Mouse (Mus musculus) left cerebral cortex, postnatal 25 days (tissue): ENCODE measurements around the gene Shisa6. TPM values are rescaled to one million over a fixed set of nuclear protein-coding genes. Genes with fewer than 3 reads are reported as not detected.

ENCODE experiments used
- DNase-seq, 2 experiments: peaks; one replicate each; pipeline ENCODE4 v3.0.0; 2022; ENCODE audit warnings: low spot score in 2 of 2, mixed read lengths in 1 of 2
- intact Hi-C: fragments of 180-260 bp; cut with DNase I; formaldehyde crosslinking; loops from one replicate; pipeline ENCODE4 v1.15.1; 2025
- total RNA-seq, 2 experiments: library from RNA; stranded (reverse); gene quantifications; 2 replicates each; pipeline ENCODE4 v1.2.3; 2021

Shisa6 gene
- 10 to 100 TPM; 17.5 to 20.1 TPM for total RNA-seq

GRCm38 (mm10) chr11:66525371-66526045 is at the start of gene Shisa6:
TSS of gene Shisa6 (minus strand) at chr11:66525964.
- no peak for DNase-seq
- intact Hi-C loops = loop anchor here (2.0 to 10.0 kb wide), 6 partner anchors 87 to 621 kb away; partner anchors contain the start of gene Dnah9

GRCm38 (mm10) chr11:66573888-66574287 is 48.1 kb upstream of the Shisa6 start:
- no peak for DNase-seq
- intact Hi-C loops = no loop called here

- intact Hi-C loops = no loop called here
- no peak for DNase-seq
Measured at GRCm38 (mm10) chr11:66569045-66569444, 43.3 kb upstream of the Shisa6 start.

GRCm38 (mm10) chr11:66568386-66568791 is 42.6 kb upstream of the Shisa6 start:
- intact Hi-C loops = no loop called here
- no peak for DNase-seq

GRCm38 (mm10) chr11:66567382-66567781 is 41.6 kb upstream of the Shisa6 start:
- intact Hi-C loops = no loop called here
- DNase-seq = no peak

- no peak for DNase-seq
- intact Hi-C loops = no loop called here
Measured at GRCm38 (mm10) chr11:66562274-66562673, 36.5 kb upstream of the Shisa6 start.

GRCm38 (mm10) chr11:66537820-66538219 is 12.1 kb upstream of the Shisa6 start:
- DNase-seq = no peak
- intact Hi-C loops = no loop called here

GRCm38 (mm10) chr11:66535866-66536265 is 10.1 kb upstream of the Shisa6 start:
- intact Hi-C loops = no loop called here
- DNase-seq = no peak

DNA sequence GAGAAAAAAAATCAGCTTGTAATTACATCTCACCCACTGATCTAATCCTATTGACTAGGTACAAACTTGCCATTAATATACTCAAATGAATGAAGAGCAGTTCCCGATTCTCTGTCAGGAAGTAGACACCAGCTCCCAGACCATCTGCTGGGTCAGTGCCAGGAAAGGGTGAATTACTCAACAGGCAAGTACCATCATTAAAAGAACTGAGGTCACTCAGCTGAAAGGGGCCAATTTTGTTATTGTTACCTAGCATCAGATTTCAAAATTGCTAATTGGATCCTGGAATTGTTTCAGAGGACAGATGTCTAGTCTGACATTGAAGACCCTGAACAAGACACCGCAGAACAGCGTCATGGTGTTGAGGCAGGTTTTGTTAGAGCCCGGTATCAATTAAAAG is 9.4 kb upstream of the Shisa6 start:
- intact Hi-C loops = no loop called here
- DNase-seq = no peak

- intact Hi-C loops = no loop called here
- no peak for DNase-seq
Measured at GRCm38 (mm10) chr11:66534291-66534690, 8.5 kb upstream of the Shisa6 start.

GRCm38 (mm10) chr11:66528146-66528545 is 2.4 kb upstream of the Shisa6 start:
- DNase-seq = no peak
- intact Hi-C loops = loop anchor here (5.0 to 10.0 kb wide), 5 partner anchors 84 to 623 kb away; partner anchors contain the start of gene Dnah9

DNA sequence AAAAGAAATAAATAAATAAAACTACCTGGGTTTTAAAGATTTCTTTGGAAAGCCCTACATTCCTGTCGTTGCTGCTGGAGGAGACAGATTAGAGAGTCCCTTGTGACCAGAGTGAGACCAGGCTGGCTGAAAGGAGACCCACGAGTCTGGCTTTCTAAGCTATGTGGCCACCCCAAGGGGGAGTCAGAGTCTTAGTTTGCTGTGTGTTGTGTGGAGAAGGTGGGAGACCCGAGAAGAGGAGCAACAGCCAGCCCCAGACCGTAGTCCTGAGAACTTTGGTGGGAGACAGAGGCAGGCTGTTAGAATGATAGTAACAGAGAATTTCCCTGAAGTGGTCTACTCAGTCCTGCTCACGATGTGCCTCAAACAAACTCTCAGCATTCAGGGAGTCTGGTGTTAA is 1.6 kb upstream of the Shisa6 start:
- no peak for DNase-seq
- intact Hi-C loops = loop anchor here (2.0 to 10.0 kb wide), 6 partner anchors 85 to 623 kb away; partner anchors contain the start of gene Dnah9

DNA sequence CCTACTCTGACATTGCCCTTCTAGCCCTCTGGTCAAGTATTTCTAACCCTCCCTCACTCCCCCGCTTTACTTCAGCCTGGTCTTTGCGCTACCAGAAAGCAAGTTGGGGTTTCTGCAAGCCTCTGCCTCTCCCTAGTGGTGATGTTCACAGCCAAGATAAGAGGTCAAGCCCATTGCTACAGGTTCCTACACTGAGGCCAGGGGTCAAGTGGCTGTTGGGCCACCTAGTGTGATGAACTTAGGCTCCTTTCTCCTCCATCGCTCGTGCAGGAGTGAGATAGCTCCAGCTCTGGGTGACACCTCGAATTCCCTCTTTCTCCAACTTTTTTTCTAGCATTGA is 1.2 kb upstream of the Shisa6 start:
- no peak for DNase-seq
- intact Hi-C loops = loop anchor here (2.0 to 10.0 kb wide), 6 partner anchors 85 to 622 kb away; partner anchors contain the start of gene Dnah9

- intact Hi-C loops = loop anchor here (2.0 to 10.0 kb wide), 6 partner anchors 86 to 622 kb away; partner anchors contain the start of gene Dnah9
- peak; percentile 47 to 51 for DNase-seq
Measured at GRCm38 (mm10) chr11:66526046-66526980, 549 bp upstream of the Shisa6 start.

GRCm38 (mm10) chr11:66524251-66524650 is 1.5 kb downstream of the Shisa6 start:
- DNase-seq = peak in 1 of 2 experiments; percentile 21
- intact Hi-C loops = loop anchor here (5.0 to 10.0 kb wide), 3 partner anchors 97 to 619 kb away; no protein-coding TSS in a partner anchor

GRCm38 (mm10) chr11:66522376-66522775 is 3.4 kb downstream of the Shisa6 start:
- DNase-seq = peak in 1 of 2 experiments; percentile 47
- intact Hi-C loops = loop anchor here (5.0 to 10.0 kb wide), 3 partner anchors 95 to 618 kb away; no protein-coding TSS in a partner anchor

DNA sequence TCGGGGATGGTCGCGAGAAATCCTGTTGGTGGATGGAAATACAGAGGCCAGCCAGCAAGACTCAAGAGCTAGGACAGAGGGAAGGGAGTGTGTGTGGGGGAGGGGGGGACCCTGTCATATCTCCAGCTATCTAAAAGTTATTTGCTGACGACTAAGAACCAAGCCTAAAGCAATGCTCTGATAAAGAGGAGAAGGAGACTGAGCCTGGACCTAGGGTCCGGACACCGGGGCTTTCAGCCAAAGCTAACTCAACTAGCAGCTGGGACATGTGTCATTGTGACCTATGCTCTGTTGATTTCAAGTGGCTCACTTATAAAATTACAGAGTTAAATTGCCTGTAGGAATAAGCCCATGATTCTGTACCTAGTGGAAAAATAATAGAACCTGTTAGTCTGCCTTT is 6.4 kb downstream of the Shisa6 start:
- intact Hi-C loops = no loop called here
- DNase-seq = no peak

- intact Hi-C loops = no loop called here
- DNase-seq = no peak
Measured at GRCm38 (mm10) chr11:66514346-66514745, 11.4 kb downstream of the Shisa6 start.

DNA sequence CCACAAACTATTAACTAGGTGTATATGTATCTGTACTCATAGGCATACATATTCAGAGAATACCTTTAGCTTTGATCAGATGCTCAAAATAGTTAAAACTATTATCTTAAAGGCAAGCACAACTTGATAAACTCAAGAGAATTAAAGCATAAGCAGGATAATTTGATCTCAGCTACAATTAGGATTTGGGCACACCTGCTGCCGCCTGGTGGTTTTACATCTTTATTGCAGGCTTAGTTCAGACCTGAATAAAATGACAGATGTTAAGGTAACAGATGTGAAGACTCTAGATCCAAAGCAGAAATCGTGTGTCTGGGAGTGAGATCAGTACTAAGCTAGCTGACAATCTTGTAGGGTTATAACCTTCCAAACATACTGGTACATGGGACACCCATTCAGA is 24.8 kb downstream of the Shisa6 start:
- intact Hi-C loops = no loop called here

DNA sequence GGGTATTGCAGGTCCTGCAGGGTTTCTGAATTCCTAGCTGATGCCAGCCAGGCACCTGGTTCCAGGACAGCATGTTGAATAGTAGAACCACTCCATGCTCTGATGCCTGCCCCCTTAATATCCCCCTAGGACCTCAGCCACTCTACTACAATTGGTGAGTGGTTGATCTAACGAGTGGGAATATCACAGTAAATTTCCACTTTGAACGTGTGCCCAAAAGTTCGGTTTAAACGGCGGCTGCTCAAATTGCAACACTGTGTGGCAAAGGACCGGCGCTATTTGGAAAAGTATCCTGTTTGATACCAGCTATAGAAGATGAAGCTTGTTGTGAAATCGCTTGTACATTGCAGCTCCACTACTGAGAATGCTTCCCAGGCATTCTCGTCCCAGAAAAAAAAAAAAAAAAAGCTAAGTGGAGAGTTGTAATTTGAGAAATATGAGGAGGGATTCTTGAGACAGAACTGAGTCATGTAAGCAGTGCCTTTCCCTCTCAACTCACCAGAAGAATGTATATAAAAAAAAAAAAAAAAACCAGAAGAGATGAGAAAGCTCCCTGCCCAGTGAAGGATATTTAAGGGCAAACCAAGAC is 26.8 kb downstream of the Shisa6 start:
- no peak for DNase-seq
- intact Hi-C loops = no loop called here

More for the DNA sequence above, 24.8 kb downstream of the Shisa6 start:
- no peak for DNase-seq
